Mouse (Mus musculus) ES-Bruce4 (cell line): ENCODE measurements around the gene Slc17a3. TPM values are rescaled to one million over a fixed set of nuclear protein-coding genes. Genes with fewer than 3 reads are reported as not detected.

Experiments
- H3K27ac ChIP-seq: 2 replicates; pipeline ENCODE4 v1.5.1; 2012; ENCODE audit warnings: low read length, inconsistent platforms; ENCODE audit not compliant: insufficient read depth
- H3K27me3 ChIP-seq: 2 replicates; pipeline ENCODE4 v1.6.1; 2012; ENCODE audit warnings: mild to moderate bottlenecking, low read length, inconsistent platforms; ENCODE audit not compliant: control insufficient read depth, poor library complexity, insufficient read depth, severe bottlenecking
- H3K36me3 ChIP-seq: 2 replicates; pipeline ENCODE4 v1.6.1; 2012; ENCODE audit warnings: inconsistent platforms, mild to moderate bottlenecking, low read length, moderate library complexity; ENCODE audit not compliant: control insufficient read depth, poor library complexity, insufficient read depth, severe bottlenecking
- H3K4me1 ChIP-seq: one replicate; pipeline ENCODE4 v1.8.1; 2011; ENCODE audit warnings: low read length; ENCODE audit not compliant: control insufficient read depth, insufficient read depth
- H3K4me3 ChIP-seq: 2 replicates; pipeline ENCODE4 v1.5.1; 2011; ENCODE audit warnings: low read depth, mild to moderate bottlenecking, low read length
- H3K9ac ChIP-seq: 2 replicates; pipeline ENCODE4 v1.6.1; 2012; ENCODE audit warnings: low read depth, mild to moderate bottlenecking, inconsistent platforms; ENCODE audit not compliant: poor library complexity, severe bottlenecking
- H3K9me3 ChIP-seq: replicated peaks from 2 replicates; pipeline ENCODE4 v1.6.1; 2012; ENCODE audit warnings: mild to moderate bottlenecking, low read length, inconsistent platforms; ENCODE audit not compliant: control insufficient read depth, poor library complexity, insufficient read depth, severe bottlenecking
- CTCF ChIP-seq: IDR thresholded peaks from one replicate; pipeline ENCODE4 v1.8.1; 2011; ENCODE audit warnings: low read depth, low read length
- EP300 ChIP-seq: IDR thresholded peaks from 2 replicates; pipeline ENCODE4 v1.6.1; 2011; ENCODE audit warnings: low read depth, low read length; ENCODE audit not compliant: insufficient read depth
- POLR2A ChIP-seq: IDR thresholded peaks from one replicate; pipeline ENCODE4 v1.8.1; 2011; ENCODE audit warnings: low read length; ENCODE audit not compliant: insufficient read depth
- polyA plus RNA-seq: library from polyadenylated mRNA; stranded (reverse); fragments of >200 nt; gene quantifications from 2 replicates; pipeline ENCODE4 v1.2.4, GENCODE M21; 2011; ENCODE audit warnings: low read depth; ENCODE audit not compliant: missing spikeins, insufficient read depth, insufficient read length

The Slc17a3 gene
- polyA plus RNA-seq, 1 experiment = not detected

DNA sequence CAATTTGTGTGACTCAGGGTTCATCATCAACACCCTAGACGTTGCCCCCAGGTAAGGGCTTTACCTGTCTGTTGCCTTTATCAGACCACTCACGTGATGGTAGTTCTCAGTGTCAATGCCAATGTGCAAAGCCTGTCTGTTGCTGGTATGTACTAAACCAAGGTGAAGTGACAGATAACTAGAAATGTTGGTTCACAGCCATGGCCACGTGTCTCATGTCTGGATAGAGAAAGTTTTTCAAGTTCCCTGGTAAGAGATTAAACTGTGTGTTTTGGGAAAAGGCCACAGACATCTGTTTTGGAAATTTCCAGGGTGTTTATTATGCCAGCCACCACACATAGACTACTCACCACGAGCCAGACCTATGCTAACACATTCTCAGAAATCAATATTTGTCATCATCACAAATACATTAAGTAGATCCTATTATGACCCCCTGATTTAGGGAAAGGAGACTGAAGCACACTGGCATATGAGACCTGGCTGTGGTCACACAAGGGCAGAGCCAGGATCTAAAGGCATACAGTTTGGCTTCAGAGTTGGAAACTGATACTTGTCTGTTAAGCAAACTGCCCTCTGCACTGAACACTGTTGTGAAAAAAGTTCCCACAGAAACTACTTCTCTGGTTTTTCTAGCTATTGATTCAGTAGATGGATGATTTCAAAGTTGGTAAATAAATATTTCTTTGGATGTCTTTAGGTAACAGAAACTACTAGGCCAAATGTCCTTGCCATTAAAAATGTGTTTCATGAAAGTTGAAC, 18.9 kb upstream of the Slc17a3 start:
- Histone ChIP-seq H3K9me3 (no peaks in the 10 kb centered on the region), H3K9ac (no peak overlapping the region)
- no peak for TF ChIP-seq EP300
- no peak for TF ChIP-seq POLR2A
- no peak for TF ChIP-seq CTCF

DNA sequence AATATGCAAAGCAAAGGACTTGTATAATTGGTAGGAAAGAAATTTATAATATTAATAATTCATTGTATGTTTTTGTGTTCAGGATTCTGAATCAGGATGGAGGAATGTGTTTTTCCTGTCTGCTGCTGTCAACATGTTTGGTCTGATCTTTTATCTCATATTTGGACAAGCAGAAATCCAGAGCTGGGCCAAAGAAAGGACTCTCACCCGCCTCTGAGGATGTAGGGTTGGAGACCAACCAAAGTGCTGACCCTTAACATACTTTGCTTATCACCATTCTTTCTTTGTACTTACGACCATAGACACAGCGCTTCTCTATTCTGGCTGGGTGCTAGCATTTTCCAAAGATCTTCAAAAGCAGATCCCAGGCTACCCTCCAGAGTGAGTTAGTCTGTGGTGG, 17.0 kb upstream of the Slc17a3 start:
- no peak for TF ChIP-seq CTCF
- TF ChIP-seq POLR2A = no peak
- TF ChIP-seq EP300 = no peak
- Histone ChIP-seq H3K4me1 (no peaks in the 10 kb centered on the region), H3K36me3 (no peaks in the 10 kb centered on the region), H3K27ac (no peak overlapping the region), H3K9ac (no peak overlapping the region), H3K27me3 (no peaks in the 10 kb centered on the region), H3K4me3 (no peak overlapping the region), H3K9me3 (no peaks in the 10 kb centered on the region)

More for the DNA sequence above, 18.9 kb upstream of the Slc17a3 start:
- H3K4me1 ChIP-seq = no peaks in the 10 kb centered on the region
- H3K36me3 ChIP-seq = no peaks in the 10 kb centered on the region
- H3K4me3 ChIP-seq = no peak overlapping the region
- no peaks in the 10 kb centered on the region for H3K27me3 ChIP-seq
- H3K27ac ChIP-seq = no peak overlapping the region

DNA sequence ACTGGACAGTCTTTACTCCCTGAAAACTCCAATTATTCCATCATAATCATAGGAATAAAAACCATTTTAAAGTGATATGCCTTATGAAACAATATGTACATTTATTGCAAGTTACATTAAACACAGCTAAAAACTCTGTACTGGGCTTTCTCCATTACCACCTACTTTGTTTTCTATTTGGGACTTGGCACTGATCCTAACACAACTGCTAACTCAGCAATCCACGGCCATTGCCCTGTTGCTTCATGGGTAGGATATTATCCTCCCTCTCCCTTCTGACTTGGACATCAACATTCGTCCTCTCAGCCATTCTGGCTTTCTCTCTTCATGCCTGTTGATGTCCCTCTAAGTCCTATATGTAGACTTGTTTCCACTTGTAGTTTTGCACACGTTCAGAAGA, 12.6 kb upstream of the Slc17a3 start:
- TF ChIP-seq POLR2A (no peak), EP300 (no peak), CTCF (no peak)
- no peaks in the 10 kb centered on the region for H3K36me3 ChIP-seq
- no peaks in the 10 kb centered on the region for H3K9me3 ChIP-seq
- H3K4me1 ChIP-seq = no peaks in the 10 kb centered on the region
- no peak overlapping the region for H3K27ac ChIP-seq
- no peak overlapping the region for H3K4me3 ChIP-seq
- no peaks in the 10 kb centered on the region for H3K27me3 ChIP-seq
- no peak overlapping the region for H3K9ac ChIP-seq

DNA sequence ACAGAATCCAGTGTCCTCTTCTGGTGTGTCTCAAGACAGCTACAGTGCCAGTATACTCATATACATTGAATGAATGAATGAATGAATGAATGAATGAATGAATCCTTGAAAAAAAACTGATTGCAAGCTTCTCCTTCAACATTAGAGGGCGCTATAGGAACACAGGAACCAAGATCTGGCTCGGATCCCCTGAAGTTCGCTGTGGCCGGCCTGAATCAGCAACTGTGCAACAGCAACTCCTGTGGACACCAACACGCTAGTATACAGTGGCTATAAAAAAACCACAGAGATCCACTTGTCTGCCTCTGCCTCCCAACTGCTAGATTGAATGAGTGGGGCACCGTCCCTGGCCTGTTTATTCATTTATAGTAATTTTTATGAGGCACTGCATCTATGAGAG, 6.2 kb upstream of the Slc17a3 start:
- no peaks in the 10 kb centered on the region for H3K27me3 ChIP-seq
- H3K9ac ChIP-seq = no peak overlapping the region
- H3K4me1 ChIP-seq = no peaks in the 10 kb centered on the region
- H3K9me3 ChIP-seq = no peaks in the 10 kb centered on the region
- H3K36me3 ChIP-seq = no peaks in the 10 kb centered on the region
- no peak overlapping the region for H3K4me3 ChIP-seq
- no peak overlapping the region for H3K27ac ChIP-seq
- TF ChIP-seq CTCF (peak; percentile 56), EP300 (no peak)

DNA sequence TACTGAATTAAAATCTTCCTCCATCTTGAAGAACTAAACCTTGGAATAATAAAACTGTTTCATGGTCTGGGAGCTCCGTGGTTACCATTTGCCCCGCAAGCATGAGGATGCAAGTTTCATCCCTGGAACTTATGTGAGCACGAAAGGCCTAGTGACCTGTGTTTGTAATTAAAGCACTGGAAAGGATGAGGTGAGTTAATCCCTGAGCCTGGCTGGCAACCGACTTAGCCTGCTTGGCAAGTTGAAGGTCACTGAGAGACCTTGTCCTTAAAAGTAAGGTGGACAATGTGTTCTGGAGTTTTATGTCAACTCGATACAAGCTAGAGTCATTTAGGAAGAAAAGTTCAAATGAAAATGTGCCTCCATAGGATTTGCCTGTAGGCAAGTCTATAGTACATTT, 4.4 kb upstream of the Slc17a3 start:
- no peaks in the 10 kb centered on the region for H3K36me3 ChIP-seq
- H3K4me3 ChIP-seq = no peak overlapping the region
- H3K27me3 ChIP-seq = no peaks in the 10 kb centered on the region
- H3K9ac ChIP-seq = no peak overlapping the region
- H3K4me1 ChIP-seq = no peaks in the 10 kb centered on the region
- TF ChIP-seq POLR2A = no peak
- TF ChIP-seq CTCF = no peak
- TF ChIP-seq EP300 = no peak
- no peaks in the 10 kb centered on the region for H3K9me3 ChIP-seq
- H3K27ac ChIP-seq = no peak overlapping the region

DNA sequence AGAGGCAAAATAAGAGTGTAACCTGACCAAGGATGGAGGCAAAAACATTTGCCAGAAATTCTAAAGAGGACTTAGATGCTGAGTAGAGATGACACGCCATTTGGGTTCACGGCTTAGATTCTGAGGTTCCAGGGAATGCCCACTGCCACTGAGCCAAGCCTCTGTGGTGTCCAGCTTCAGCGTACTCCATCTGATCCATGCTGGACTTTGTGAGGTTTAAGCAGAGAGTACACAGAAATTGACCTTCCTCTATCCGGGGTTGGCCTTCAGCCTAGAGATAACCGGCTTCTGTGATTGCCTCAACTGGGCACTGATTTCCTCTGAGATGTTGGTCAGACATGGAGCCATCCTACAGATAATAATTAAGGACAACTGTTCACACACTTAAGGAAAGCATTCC, 2.6 kb upstream of the Slc17a3 start:
- Histone ChIP-seq H3K27ac (no peak overlapping the region), H3K9me3 (no peaks in the 10 kb centered on the region), H3K9ac (no peak overlapping the region), H3K27me3 (no peaks in the 10 kb centered on the region), H3K36me3 (no peaks in the 10 kb centered on the region), H3K4me1 (no peaks in the 10 kb centered on the region), H3K4me3 (no peak overlapping the region)
- TF ChIP-seq CTCF = no peak
- TF ChIP-seq POLR2A = no peak
- no peak for TF ChIP-seq EP300
